Mouse (Mus musculus): ENCODE results near the gene Gm19426.

GRCm38 (mm10) chr2:84790418-84790817 lies 47.0 kb upstream of the Gm19426 start:
- TF ChIP-seq CTCF (IDR thresholded peaks at IDR 0.05; ENCODE audit: extremely low read depth, insufficient read length, insufficient replicate concordance, low read depth, low read length) (no peak), POLR2A (IDR thresholded peaks at IDR 0.05; ENCODE audit: low read depth, low read length) (no peak)

Measured in small intestine, adult 2 months (tissue).